Mouse (Mus musculus): Measurements from ENCODE around the gene Gm47985. TPM values are rescaled to one million over a fixed set of nuclear protein-coding genes. Genes with fewer than 3 reads are reported as not detected.
"Not testable (repeated sequence)": the region's sequence is repeated elsewhere in the genome, so short reads cannot be mapped to it uniquely, and the experiment has no call there.

The Gm47985 gene
- polyA plus RNA-seq, 1 experiment from 2014 or later, result 0.91 TPM

GRCm38 (mm10) chr1:151171572-151172461, 10.5 kb upstream of the Gm47985 start:
- H3K9me3 ChIP-seq (ENCODE audit: control insufficient read depth, low read length), result no peaks in the 10 kb centered on the region
- DNase-seq (ENCODE audit: low spot score) (no peak), ATAC-seq (ENCODE audit: low FRiP score) (no peak)
- no peak overlapping the region for H3K4me2 ChIP-seq (replicated peaks; ENCODE audit: low read depth, low read length)
- no peak overlapping the region for H3K4me3 ChIP-seq (ENCODE audit: low read depth, low read length)
- WGBS, result 80% methylated on average over 2 of the region's 2 CpGs
- no peak overlapping the region for H3K27ac ChIP-seq (ENCODE audit: low read depth, low read length)
- no peaks in the 10 kb centered on the region for H3K27me3 ChIP-seq (ENCODE audit: control insufficient read depth, insufficient read depth, low read length)
- peaks cover 2% of the 10 kb centered on the region; the same call in 1 of the 2 replicates for H3K4me1 ChIP-seq (replicated peaks; ENCODE audit: control insufficient read depth, insufficient read depth, low read length)
- H3K9ac ChIP-seq (ENCODE audit: low read depth, low read length), result no peak overlapping the region
- no peaks in the 10 kb centered on the region for H3K36me3 ChIP-seq (ENCODE audit: control insufficient read depth, insufficient read depth, low read length)

DNA sequence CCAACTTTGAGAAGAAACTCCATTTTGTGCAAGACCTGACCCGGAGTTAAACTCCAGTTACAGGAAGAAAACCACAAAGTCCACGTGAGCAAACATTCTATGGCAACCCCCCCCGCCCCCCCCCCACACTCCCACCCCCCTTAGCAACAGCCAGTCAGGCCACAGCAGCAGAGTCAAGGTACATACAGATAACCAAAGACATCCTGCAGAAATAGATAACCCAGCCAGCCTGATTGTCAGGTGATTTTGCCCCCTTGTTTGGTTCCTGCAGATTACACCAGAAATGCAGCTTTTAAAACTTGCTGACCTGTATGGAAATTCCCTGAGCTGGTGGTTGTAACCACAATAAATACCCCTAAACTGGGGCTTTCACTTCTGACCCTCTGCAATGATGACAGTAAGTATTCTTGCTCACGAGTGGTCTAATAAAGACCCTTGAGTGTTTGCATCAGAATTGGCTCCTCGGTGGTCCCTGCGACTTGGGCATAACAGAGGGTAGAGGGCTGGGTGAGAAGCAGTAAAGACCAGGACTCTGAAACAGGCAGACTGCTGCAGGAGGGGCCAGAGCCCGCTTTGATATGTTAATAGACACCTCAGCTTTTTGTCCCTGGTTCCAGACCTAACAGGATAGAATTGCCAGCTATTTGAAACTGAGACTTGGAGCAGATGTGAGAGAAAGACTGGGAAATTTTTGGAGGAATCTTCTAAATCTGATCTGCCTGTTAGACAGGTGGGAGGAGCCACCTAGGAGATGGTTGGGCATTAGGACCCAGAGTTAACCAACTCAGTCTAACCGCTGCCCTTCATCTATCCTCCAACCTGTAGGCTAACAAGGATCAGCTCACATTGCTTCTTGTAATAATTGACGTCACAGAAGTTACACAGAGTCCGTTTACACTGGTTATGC, 5.1 kb upstream of the Gm47985 start:
- Histone ChIP-seq H3K27ac (ENCODE audit: low read depth, low read length) (0 out of 2 replicates have a peak overlapping the region, but pooled peaks have one; percentile 10), H3K4me3 (ENCODE audit: low read depth, low read length) (peak overlapping the region; percentile 6; the same call in 1 of the 2 replicates)

DNA sequence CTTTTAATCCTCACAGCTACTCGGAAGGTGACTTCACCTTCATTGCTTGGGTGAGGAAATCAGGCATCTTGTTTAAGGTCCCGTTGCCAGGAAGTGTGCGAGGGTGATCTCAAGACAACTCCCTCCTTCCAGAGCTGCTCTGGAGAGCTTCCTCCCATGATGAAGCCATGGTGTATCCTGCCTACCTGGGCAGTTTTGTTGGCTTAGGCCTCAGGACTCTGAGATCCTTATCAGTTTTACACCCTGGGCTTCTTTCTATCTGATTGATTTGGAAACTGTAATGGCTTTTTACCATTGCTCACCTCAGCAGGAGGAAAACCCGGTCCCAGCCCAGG, 4.4 kb upstream of the Gm47985 start:
- H3K9ac ChIP-seq (ENCODE audit: low read depth, low read length), result peak overlapping the region; percentile 15; the same call in 1 of the 2 replicates

More for the DNA sequence above, 5.1 kb upstream of the Gm47985 start:
- Histone ChIP-seq H3K9me3 (ENCODE audit: control insufficient read depth, low read length) (no peaks in the 10 kb centered on the region), H3K4me1 (replicated peaks; ENCODE audit: control insufficient read depth, insufficient read depth, low read length) (peaks cover 3% of the 10 kb centered on the region), H3K36me3 (ENCODE audit: control insufficient read depth, insufficient read depth, low read length) (no peaks in the 10 kb centered on the region), H3K27me3 (ENCODE audit: control insufficient read depth, insufficient read depth, low read length) (no peaks in the 10 kb centered on the region), H3K4me2 (replicated peaks; ENCODE audit: low read depth, low read length) (peak overlapping the region; percentile 37), H3K9ac (ENCODE audit: low read depth, low read length) (peak overlapping the region; percentile 15; the same call in 1 of the 2 replicates)
- 4% methylated on average over 10 of the region's 10 CpGs for WGBS
- ATAC-seq (ENCODE audit: low FRiP score) (peak; percentile 75), DNase-seq (ENCODE audit: low spot score) (peak; percentile 51)

GRCm38 (mm10) chr1:151178505-151179083, 3.7 kb upstream of the Gm47985 start:
- WGBS, result 15% methylated on average over 2 of the region's 2 CpGs
- Histone ChIP-seq H3K9ac (ENCODE audit: low read depth, low read length) (no peak overlapping the region), H3K4me1 (replicated peaks; ENCODE audit: control insufficient read depth, insufficient read depth, low read length) (peaks cover 3% of the 10 kb centered on the region), H3K4me2 (replicated peaks; ENCODE audit: low read depth, low read length) (no peak overlapping the region), H3K27ac (ENCODE audit: low read depth, low read length) (peak overlapping the region; percentile 59; the same call in 1 of the 2 replicates), H3K36me3 (ENCODE audit: control insufficient read depth, insufficient read depth, low read length) (no peaks in the 10 kb centered on the region), H3K27me3 (ENCODE audit: control insufficient read depth, insufficient read depth, low read length) (no peaks in the 10 kb centered on the region), H3K9me3 (ENCODE audit: control insufficient read depth, low read length) (no peaks in the 10 kb centered on the region), H3K4me3 (ENCODE audit: low read depth, low read length) (no peak overlapping the region)
- peak; percentile 37 for DNase-seq (ENCODE audit: low spot score)
- ATAC-seq (ENCODE audit: low FRiP score), result peak; percentile 79

More for the DNA sequence above, 4.4 kb upstream of the Gm47985 start:
- peaks cover 3% of the 10 kb centered on the region for H3K4me1 ChIP-seq (replicated peaks; ENCODE audit: control insufficient read depth, insufficient read depth, low read length)
- no peaks in the 10 kb centered on the region for H3K36me3 ChIP-seq (ENCODE audit: control insufficient read depth, insufficient read depth, low read length)
- DNase-seq (ENCODE audit: low spot score) (no peak), ATAC-seq (ENCODE audit: low FRiP score) (peak; percentile 34; the same call in 1 of the 2 replicates)
- H3K27me3 ChIP-seq (ENCODE audit: control insufficient read depth, insufficient read depth, low read length), result no peaks in the 10 kb centered on the region
- 14% methylated on average over 4 of the region's 4 CpGs for WGBS
- H3K9me3 ChIP-seq (ENCODE audit: control insufficient read depth, low read length), result no peaks in the 10 kb centered on the region
- H3K27ac ChIP-seq (ENCODE audit: low read depth, low read length), result 0 out of 2 replicates have a peak overlapping the region, but pooled peaks have one; percentile 10
- peak overlapping the region; percentile 37 for H3K4me2 ChIP-seq (replicated peaks; ENCODE audit: low read depth, low read length)
- peak overlapping the region; percentile 6; the same call in 1 of the 2 replicates for H3K4me3 ChIP-seq (ENCODE audit: low read depth, low read length)

DNA sequence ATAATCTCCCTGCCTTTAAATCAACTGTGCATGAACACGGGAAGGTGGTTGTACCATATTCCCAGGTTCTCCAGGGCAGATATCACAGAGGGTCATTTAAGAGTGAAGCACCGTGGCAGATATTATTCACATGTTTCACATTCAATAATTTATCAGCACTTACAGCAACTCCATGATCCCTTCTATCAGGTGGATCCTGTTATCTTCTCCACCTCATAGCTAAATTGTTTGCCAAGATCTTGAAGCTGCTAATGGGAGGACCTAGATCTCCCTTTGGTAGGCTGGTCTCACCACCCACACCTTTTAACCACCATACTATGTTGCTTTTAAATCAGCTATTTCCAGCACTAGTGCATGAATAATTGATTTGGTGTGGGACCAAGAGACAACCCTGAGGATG, 2.2 kb upstream of the Gm47985 start:
- H3K9me3 ChIP-seq (ENCODE audit: control insufficient read depth, low read length), result no peaks in the 10 kb centered on the region
- no peak overlapping the region for H3K9ac ChIP-seq (ENCODE audit: low read depth, low read length)
- peaks cover 3% of the 10 kb centered on the region for H3K4me1 ChIP-seq (replicated peaks; ENCODE audit: control insufficient read depth, insufficient read depth, low read length)
- no peak for ATAC-seq (ENCODE audit: low FRiP score)
- DNase-seq (ENCODE audit: low spot score), result no peak
- no peak overlapping the region for H3K27ac ChIP-seq (ENCODE audit: low read depth, low read length)
- H3K4me3 ChIP-seq (ENCODE audit: low read depth, low read length), result no peak overlapping the region
- H3K36me3 ChIP-seq (ENCODE audit: control insufficient read depth, insufficient read depth, low read length), result no peaks in the 10 kb centered on the region
- no peak overlapping the region for H3K4me2 ChIP-seq (replicated peaks; ENCODE audit: low read depth, low read length)
- H3K27me3 ChIP-seq (ENCODE audit: control insufficient read depth, insufficient read depth, low read length), result no peaks in the 10 kb centered on the region
- 85% methylated on average over 2 of the region's 2 CpGs for WGBS

DNA sequence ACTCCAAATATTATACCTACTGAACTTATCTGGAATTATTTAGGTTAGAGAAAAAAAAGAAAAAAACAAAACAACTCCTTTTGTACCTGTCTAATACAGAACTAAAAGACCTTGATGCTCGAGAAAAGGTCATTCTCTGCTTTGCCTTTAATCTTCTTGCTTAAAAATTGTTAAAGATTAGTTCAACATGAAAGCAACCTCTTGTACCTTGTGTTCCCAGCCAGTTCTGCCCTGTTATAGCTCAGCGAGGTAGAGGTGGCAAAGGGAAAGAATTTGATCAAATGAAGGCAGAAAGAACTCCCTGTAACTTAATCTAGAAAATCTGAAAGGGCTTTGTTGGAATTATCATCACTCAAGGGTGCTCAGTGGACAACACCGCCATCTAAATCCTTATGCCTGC, 3.8 kb downstream of the Gm47985 start:
- H3K4me3 ChIP-seq (ENCODE audit: low read depth, low read length); H3K9me3 ChIP-seq (ENCODE audit: control insufficient read depth, low read length); H3K4me1 ChIP-seq (replicated peaks; ENCODE audit: control insufficient read depth, insufficient read depth, low read length); H3K36me3 ChIP-seq (ENCODE audit: control insufficient read depth, insufficient read depth, low read length); H3K27ac ChIP-seq (ENCODE audit: low read depth, low read length); ATAC-seq (ENCODE audit: low FRiP score); DNase-seq (ENCODE audit: low spot score); H3K4me2 ChIP-seq (replicated peaks; ENCODE audit: low read depth, low read length); H3K9ac ChIP-seq (ENCODE audit: low read depth, low read length); H3K27me3 ChIP-seq (ENCODE audit: control insufficient read depth, insufficient read depth, low read length): not testable (repeated sequence)
- 83% methylated on average over 3 of the region's 3 CpGs for WGBS

- not testable (repeated sequence) for H3K4me2 ChIP-seq (replicated peaks; ENCODE audit: low read depth, low read length); H3K4me1 ChIP-seq (replicated peaks; ENCODE audit: control insufficient read depth, insufficient read depth, low read length); H3K9ac ChIP-seq (ENCODE audit: low read depth, low read length); H3K27me3 ChIP-seq (ENCODE audit: control insufficient read depth, insufficient read depth, low read length); H3K36me3 ChIP-seq (ENCODE audit: control insufficient read depth, insufficient read depth, low read length); H3K9me3 ChIP-seq (ENCODE audit: control insufficient read depth, low read length); H3K4me3 ChIP-seq (ENCODE audit: low read depth, low read length); H3K27ac ChIP-seq (ENCODE audit: low read depth, low read length); DNase-seq (ENCODE audit: low spot score); ATAC-seq (ENCODE audit: low FRiP score)
- 89% methylated on average over 4 of the region's 4 CpGs for WGBS
These were observed 4.6 kb downstream of the Gm47985 start for GRCm38 (mm10) chr1:151186879-151187424.

- Histone ChIP-seq H3K9ac (ENCODE audit: low read depth, low read length) (no peak overlapping the region), H3K27me3 (ENCODE audit: control insufficient read depth, insufficient read depth, low read length) (no peaks in the 10 kb centered on the region), H3K9me3 (ENCODE audit: control insufficient read depth, low read length) (no peaks in the 10 kb centered on the region), H3K4me1 (replicated peaks; ENCODE audit: control insufficient read depth, insufficient read depth, low read length) (no peaks in the 10 kb centered on the region), H3K4me3 (ENCODE audit: low read depth, low read length) (no peak overlapping the region), H3K4me2 (replicated peaks; ENCODE audit: low read depth, low read length) (no peak overlapping the region), H3K27ac (ENCODE audit: low read depth, low read length) (no peak overlapping the region), H3K36me3 (ENCODE audit: control insufficient read depth, insufficient read depth, low read length) (no peaks in the 10 kb centered on the region)
- WGBS, result 91% methylated on average over 4 of the region's 4 CpGs
- DNase-seq (ENCODE audit: low spot score) (no peak), ATAC-seq (ENCODE audit: low FRiP score) (no peak)
These were observed 6.1 kb downstream of the Gm47985 start for GRCm38 (mm10) chr1:151188469-151188868.
